Mouse (Mus musculus): ENCODE data around the gene Mtfr1l. TPM values are rescaled to one million over a fixed set of nuclear protein-coding genes. Genes with fewer than 3 reads are reported as not detected.

The Mtfr1l gene
- polyA plus RNA-seq, 1 experiment from 2014 or later, result 137 TPM

GRCm38 (mm10) chr4:134511730-134512129 is 23.5 kb downstream of the Mtfr1l start:
- peak overlapping the region; percentile 77 for H3K4me2 ChIP-seq (ENCODE audit: low read length)
- H3K36me3 ChIP-seq (ENCODE audit: insufficient read depth, low read length), result no peaks in the 10 kb centered on the region
- no peak for TF ChIP-seq CTCF (IDR thresholded peaks at IDR 0.05; ENCODE audit: low read depth)
- no peaks in the 10 kb centered on the region for H3K4me1 ChIP-seq (replicated peaks; ENCODE audit: insufficient read depth, low read length)
- ATAC-seq (replicated peaks; ENCODE audit: low FRiP score, low read depth), result no peak
- WGBS, result 59% methylated on average over 6 of the region's 6 CpGs
- H3K9ac ChIP-seq (ENCODE audit: low read depth, low read length), result no peak overlapping the region
- no peak for DNase-seq (ENCODE audit: low spot score)
- peak overlapping the region; percentile 40; the same call in 1 of the 2 replicates for H3K4me3 ChIP-seq (replicated peaks; ENCODE audit: low read depth, low read length)
- H3K9me3 ChIP-seq (replicated peaks; ENCODE audit: low read length), result no peaks in the 10 kb centered on the region
- no peaks in the 10 kb centered on the region for H3K27me3 ChIP-seq (ENCODE audit: insufficient read depth, low read length)
- H3K27ac ChIP-seq, result no peak overlapping the region

- DNase-seq (ENCODE audit: low spot score), result peak; percentile 97
- H3K27ac ChIP-seq, result no peak within 1 kb of the TSS
- peak; percentile 93 for ATAC-seq (replicated peaks; ENCODE audit: low FRiP score, low read depth)
Observed at GRCm38 (mm10) chr4:134510845-134511411, 24.3 kb downstream of the Mtfr1l start, which contains the start of gene Aunip. Aunip (plus strand) TSS chr4:134510999.

GRCm38 (mm10) chr4:134510396-134510795 is 24.8 kb downstream of the Mtfr1l start:
- H3K36me3 ChIP-seq (ENCODE audit: insufficient read depth, low read length), result no peaks in the 10 kb centered on the region
- no peaks in the 10 kb centered on the region for H3K9me3 ChIP-seq (replicated peaks; ENCODE audit: low read length)
- ATAC-seq (replicated peaks; ENCODE audit: low FRiP score, low read depth), result peak; percentile 1; the same call in 1 of the 2 replicates
- DNase-seq (ENCODE audit: low spot score), result no peak
- no peaks in the 10 kb centered on the region for H3K4me1 ChIP-seq (replicated peaks; ENCODE audit: insufficient read depth, low read length)
- peak overlapping the region; percentile 77; the same call in 1 of the 2 replicates for H3K4me2 ChIP-seq (ENCODE audit: low read length)
- H3K4me3 ChIP-seq (replicated peaks; ENCODE audit: low read depth, low read length), result no peak overlapping the region
- no peak overlapping the region for H3K27ac ChIP-seq
- TF ChIP-seq CTCF (IDR thresholded peaks at IDR 0.05; ENCODE audit: low read depth), result no peak
- H3K27me3 ChIP-seq (ENCODE audit: insufficient read depth, low read length), result no peaks in the 10 kb centered on the region
- no peak overlapping the region for H3K9ac ChIP-seq (ENCODE audit: low read depth, low read length)
- WGBS, result 76% methylated on average over 4 of the region's 4 CpGs

More at GRCm38 (mm10) chr4:134510845-134511411, 24.3 kb downstream of the Mtfr1l start, which contains the start of gene Aunip:
- no peaks in the 10 kb centered on the region for H3K9me3 ChIP-seq (replicated peaks; ENCODE audit: low read length)
- no peaks in the 10 kb centered on the region for H3K4me1 ChIP-seq (replicated peaks; ENCODE audit: insufficient read depth, low read length)
- peak within 1 kb of the TSS; percentile 40 for H3K4me3 ChIP-seq (replicated peaks; ENCODE audit: low read depth, low read length)
- H3K36me3 ChIP-seq (ENCODE audit: insufficient read depth, low read length), result no peaks in the 10 kb centered on the region
- peak within 1 kb of the TSS; percentile 77 for H3K4me2 ChIP-seq (ENCODE audit: low read length)
- H3K9ac ChIP-seq (ENCODE audit: low read depth, low read length), result peak within 1 kb of the TSS; percentile 43; the same call in 1 of the 2 replicates
- WGBS, result under 1% methylated on average over 42 of the region's 42 CpGs
- no peaks in the 10 kb centered on the region for H3K27me3 ChIP-seq (ENCODE audit: insufficient read depth, low read length)
- TF ChIP-seq CTCF (IDR thresholded peaks at IDR 0.05; ENCODE audit: low read depth), result 0 out of 2 replicates have a peak, but pooled peaks have one; percentile 21

GRCm38 (mm10) chr4:134506713-134507112 is 28.5 kb downstream of the Mtfr1l start:
- DNase-seq (ENCODE audit: low spot score) (no peak), ATAC-seq (replicated peaks; ENCODE audit: low FRiP score, low read depth) (no peak)
- WGBS, result 86% methylated on average over 19 of the region's 19 CpGs
- no peak for TF ChIP-seq CTCF (IDR thresholded peaks at IDR 0.05; ENCODE audit: low read depth)
- H3K27ac ChIP-seq, result no peak overlapping the region
- no peaks in the 10 kb centered on the region for H3K27me3 ChIP-seq (ENCODE audit: insufficient read depth, low read length)
- no peaks in the 10 kb centered on the region for H3K9me3 ChIP-seq (replicated peaks; ENCODE audit: low read length)
- no peak overlapping the region for H3K4me3 ChIP-seq (replicated peaks; ENCODE audit: low read depth, low read length)
- H3K4me1 ChIP-seq (replicated peaks; ENCODE audit: insufficient read depth, low read length), result no peaks in the 10 kb centered on the region
- no peaks in the 10 kb centered on the region for H3K36me3 ChIP-seq (ENCODE audit: insufficient read depth, low read length)
- no peak overlapping the region for H3K4me2 ChIP-seq (ENCODE audit: low read length)
- H3K9ac ChIP-seq (ENCODE audit: low read depth, low read length), result no peak overlapping the region

GRCm38 (mm10) chr4:134505966-134506594 is 29.1 kb downstream of the Mtfr1l start:
- no peak for DNase-seq (ENCODE audit: low spot score)
- Histone ChIP-seq H3K4me3 (replicated peaks; ENCODE audit: low read depth, low read length) (no peak overlapping the region), H3K36me3 (ENCODE audit: insufficient read depth, low read length) (no peaks in the 10 kb centered on the region), H3K9me3 (replicated peaks; ENCODE audit: low read length) (no peaks in the 10 kb centered on the region), H3K27me3 (ENCODE audit: insufficient read depth, low read length) (no peaks in the 10 kb centered on the region), H3K4me2 (ENCODE audit: low read length) (no peak overlapping the region), H3K4me1 (replicated peaks; ENCODE audit: insufficient read depth, low read length) (no peaks in the 10 kb centered on the region), H3K27ac (no peak overlapping the region), H3K9ac (ENCODE audit: low read depth, low read length) (no peak overlapping the region)
- no peak for ATAC-seq (replicated peaks; ENCODE audit: low FRiP score, low read depth)
- WGBS, result 88% methylated on average over 4 of the region's 4 CpGs
- no peak for TF ChIP-seq CTCF (IDR thresholded peaks at IDR 0.05; ENCODE audit: low read depth)

- no peak overlapping the region for H3K4me3 ChIP-seq (replicated peaks; ENCODE audit: low read depth, low read length)
- H3K4me1 ChIP-seq (replicated peaks; ENCODE audit: insufficient read depth, low read length), result no peaks in the 10 kb centered on the region
- no peaks in the 10 kb centered on the region for H3K9me3 ChIP-seq (replicated peaks; ENCODE audit: low read length)
- H3K27ac ChIP-seq, result no peak overlapping the region
- no peak for TF ChIP-seq CTCF (IDR thresholded peaks at IDR 0.05; ENCODE audit: low read depth)
- no peak overlapping the region for H3K9ac ChIP-seq (ENCODE audit: low read depth, low read length)
- no peak for ATAC-seq (replicated peaks; ENCODE audit: low FRiP score, low read depth)
- DNase-seq (ENCODE audit: low spot score), result no peak
- WGBS, result 83% methylated on average over 4 of the region's 4 CpGs
- H3K4me2 ChIP-seq (ENCODE audit: low read length), result no peak overlapping the region
- no peaks in the 10 kb centered on the region for H3K36me3 ChIP-seq (ENCODE audit: insufficient read depth, low read length)
- no peaks in the 10 kb centered on the region for H3K27me3 ChIP-seq (ENCODE audit: insufficient read depth, low read length)
Observed at GRCm38 (mm10) chr4:134505303-134505789, 29.8 kb downstream of the Mtfr1l start.

Data from kidney, postnatal 0 days (tissue).